Mouse (Mus musculus) heart, embryonic 12.5 days (tissue): ENCODE results near the gene Hist1h2ae. TPM values are rescaled to one million over a fixed set of nuclear protein-coding genes. Genes with fewer than 3 reads are reported as not detected.
"Not testable (repeated sequence)": the region's sequence is repeated elsewhere in the genome, so short reads cannot be mapped to it uniquely, and the experiment has no call there.

Source experiments
- ATAC-seq: fragments of 200-750 bp; cut with Nextera tagmentation; 2 replicates; pipeline ENCODE4 v1.8.0; 2017; ENCODE audit warnings: moderate TSS enrichment, moderate library complexity; ENCODE audit not compliant: insufficient number of reproducible peaks, low FRiP score
- H3K27ac ChIP-seq: fragments of 300-500 bp; sonication (generic); 2 replicates; pipeline ENCODE4 v1.5.1; 2016; ENCODE audit warnings: mild to moderate bottlenecking, moderate library complexity; ENCODE audit not compliant: poor library complexity, severe bottlenecking
- H3K27me3 ChIP-seq: fragments of 300-500 bp; sonication (generic); replicated peaks from 2 replicates; pipeline ENCODE4 v1.6.1; 2016; ENCODE audit warnings: mild to moderate bottlenecking, moderate library complexity
- H3K36me3 ChIP-seq: fragments of 300-500 bp; sonication (generic); 2 replicates; pipeline ENCODE4 v1.6.1; 2016; ENCODE audit warnings: mild to moderate bottlenecking, moderate library complexity
- H3K4me1 ChIP-seq: fragments of 300-500 bp; sonication (generic); replicated peaks from 2 replicates; pipeline ENCODE4 v1.6.1; 2016; ENCODE audit warnings: mild to moderate bottlenecking
- H3K4me2 ChIP-seq: fragments of 300-500 bp; sonication (generic); 2 replicates; pipeline ENCODE4 v1.6.1; 2016; ENCODE audit warnings: mild to moderate bottlenecking, moderate library complexity
- H3K4me3 ChIP-seq: fragments of 300-500 bp; sonication (generic); 2 replicates; pipeline ENCODE4 v1.5.1; 2016; ENCODE audit warnings: mild to moderate bottlenecking
- H3K9ac ChIP-seq: fragments of 300-500 bp; sonication (generic); 2 replicates; pipeline ENCODE4 v1.6.1; 2016; ENCODE audit warnings: mild to moderate bottlenecking, moderate library complexity
- H3K9me3 ChIP-seq: fragments of 300-500 bp; sonication (generic); replicated peaks from 2 replicates; pipeline ENCODE4 v1.6.1; 2016; ENCODE audit warnings: mild to moderate bottlenecking, moderate library complexity
- WGBS: fragments of 180-500 bp; shearing (Covaris S2); methylation state at CpG from one replicate; pipeline ENCODE4 v1.1.7; 2016; 5-methylcytosine and 5-hydroxymethylcytosine counted together
- polyA plus RNA-seq: library from polyadenylated mRNA; unstranded; fragments of >200 nt; fragmentation: Nextera tagmentation; extraction: Ambion mirVana; gene quantifications from 2 replicates; pipeline ENCODE4 v1.2.1, GENCODE M21; 2016

The Hist1h2ae gene
- polyA plus RNA-seq, 1 experiment from 2014 or later, result 40.3 TPM

GRCm38 (mm10) chr13:23560699-23561098 is 10.3 kb downstream of the Hist1h2ae start:
- WGBS, result 38% methylated on average over 2 of the region's 2 CpGs
- H3K36me3 ChIP-seq, H3K4me1 ChIP-seq, H3K27me3 ChIP-seq, H3K9me3 ChIP-seq, H3K9ac ChIP-seq, H3K4me3 ChIP-seq, ATAC-seq: not testable (repeated sequence)
- peak overlapping the region; percentile 38; the same call in 1 of the 2 replicates for H3K27ac ChIP-seq
- H3K4me2 ChIP-seq, result peak overlapping the region; percentile 40

DNA sequence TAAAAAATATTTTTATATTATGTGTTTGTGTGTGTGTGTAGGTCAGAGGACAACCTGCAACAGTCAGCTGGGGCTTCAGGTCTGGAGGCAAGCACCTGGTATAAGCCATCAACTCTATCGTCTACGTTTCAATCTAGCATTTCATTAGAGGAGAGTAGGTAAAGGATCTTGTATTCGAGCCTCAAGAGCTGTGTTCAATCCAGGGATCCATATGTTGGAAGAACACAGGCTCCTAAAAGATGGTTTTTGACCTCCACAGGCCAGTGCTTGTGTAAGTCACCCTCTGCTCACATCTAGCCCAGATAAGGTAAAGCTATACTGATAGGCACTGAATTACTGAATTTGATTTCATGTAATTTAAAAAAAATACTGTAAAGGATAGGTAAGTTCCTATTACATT is 14.1 kb downstream of the Hist1h2ae start:
- H3K27ac ChIP-seq, result peak overlapping the region; percentile 43; the same call in 1 of the 2 replicates
- WGBS, result 71% methylated on average over 3 of the region's 3 CpGs

DNA sequence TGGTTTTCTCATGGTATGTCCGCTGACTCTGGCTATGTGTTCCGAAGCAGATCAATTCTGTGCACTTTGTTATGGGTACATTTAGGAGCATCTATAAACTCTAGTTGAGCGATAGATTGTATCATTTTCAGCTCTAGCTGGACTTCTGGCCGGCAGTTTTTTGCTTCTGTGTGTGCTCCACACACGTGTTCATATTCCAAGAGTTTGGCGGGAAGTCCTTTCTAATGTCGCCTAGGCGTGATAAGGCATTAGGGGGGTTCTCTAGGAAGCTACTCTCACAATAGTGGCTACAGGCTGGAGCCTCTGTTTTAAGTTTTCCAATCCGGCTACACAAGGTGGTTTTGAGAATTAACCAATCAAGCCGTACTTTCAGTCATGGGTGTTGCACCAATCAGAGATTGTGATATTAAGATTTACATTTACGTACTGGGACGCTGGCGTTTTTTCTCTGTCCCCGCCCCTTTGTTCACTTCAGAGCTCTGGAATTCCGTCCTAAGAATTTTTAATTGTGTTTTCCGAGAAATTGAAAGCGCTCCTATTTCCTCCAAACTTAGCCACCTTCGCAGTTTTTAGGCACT is 15.1 kb downstream of the Hist1h2ae start:
- WGBS, result under 1% methylated on average over 18 of the region's 18 CpGs
- Histone ChIP-seq H3K9ac (peak overlapping the region; percentile 98), H3K36me3 (no peaks in the 10 kb centered on the region), H3K9me3 (no peaks in the 10 kb centered on the region), H3K4me3 (peak overlapping the region; percentile 71), H3K4me2 (peak overlapping the region; percentile 100), H3K27me3 (no peaks in the 10 kb centered on the region), H3K27ac (peak overlapping the region; percentile 99), H3K4me1 (peaks cover 5% of the 10 kb centered on the region; the same call in 1 of the 2 replicates)
- ATAC-seq, result peak; percentile 69

More for the DNA sequence above, 14.1 kb downstream of the Hist1h2ae start:
- Histone ChIP-seq H3K4me2 (peak overlapping the region; percentile 34; the same call in 1 of the 2 replicates), H3K9ac (no peak overlapping the region), H3K9me3 (no peaks in the 10 kb centered on the region), H3K27me3 (no peaks in the 10 kb centered on the region), H3K4me3 (no peak overlapping the region), H3K36me3 (no peaks in the 10 kb centered on the region), H3K4me1 (peaks cover 5% of the 10 kb centered on the region; the same call in 1 of the 2 replicates)
- ATAC-seq, result no peak

DNA sequence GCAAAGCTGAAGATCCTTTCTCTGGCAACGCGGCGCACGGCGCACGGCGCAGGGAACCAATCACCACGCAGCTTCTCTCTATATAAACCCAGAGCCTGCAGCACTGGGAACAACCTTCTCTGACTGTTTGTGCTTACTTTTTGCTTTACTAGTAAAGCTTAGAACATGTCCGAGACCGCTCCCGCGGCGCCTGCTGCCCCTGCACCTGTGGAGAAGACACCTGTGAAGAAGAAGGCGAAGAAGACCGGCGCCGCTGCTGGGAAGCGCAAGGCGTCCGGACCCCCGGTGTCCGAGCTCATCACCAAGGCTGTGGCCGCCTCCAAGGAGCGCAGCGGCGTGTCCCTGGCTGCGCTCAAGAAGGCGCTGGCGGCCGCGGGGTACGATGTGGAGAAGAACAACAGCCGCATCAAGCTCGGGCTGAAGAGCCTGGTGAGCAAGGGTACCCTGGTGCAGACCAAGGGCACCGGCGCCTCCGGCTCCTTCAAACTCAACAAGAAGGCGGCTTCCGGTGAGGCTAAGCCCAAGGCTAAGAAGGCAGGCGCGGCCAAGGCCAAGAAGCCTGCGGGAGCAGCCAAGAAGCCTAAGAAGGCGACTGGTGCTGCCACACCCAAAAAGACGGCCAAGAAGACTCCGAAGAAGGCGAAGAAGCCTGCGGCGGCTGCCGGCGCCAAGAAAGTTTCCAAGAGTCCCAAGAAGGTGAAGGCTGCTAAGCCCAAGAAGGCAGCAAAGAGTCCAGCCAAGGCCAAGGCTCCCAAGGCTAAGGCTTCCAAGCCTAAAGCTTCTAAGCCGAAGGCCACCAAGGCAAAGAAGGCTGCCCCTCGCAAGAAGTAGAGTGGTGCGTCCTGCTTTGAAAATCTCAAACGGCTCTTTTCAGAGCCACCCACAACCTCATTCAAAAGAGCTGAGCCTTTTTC is 15.8 kb downstream of the Hist1h2ae start:
- Histone ChIP-seq H3K9me3 (no peaks in the 10 kb centered on the region), H3K27ac (peak overlapping the region; percentile 99), H3K36me3 (no peaks in the 10 kb centered on the region), H3K9ac (peak overlapping the region; percentile 98), H3K4me3 (peak overlapping the region; percentile 71), H3K4me2 (peak overlapping the region; percentile 100), H3K4me1 (peaks cover 9% of the 10 kb centered on the region), H3K27me3 (no peaks in the 10 kb centered on the region)
- under 1% methylated on average over 54 of the region's 54 CpGs for WGBS
- ATAC-seq, result peak; percentile 86

- Histone ChIP-seq H3K27ac (peak overlapping the region; percentile 99), H3K4me3 (peak overlapping the region; percentile 71), H3K4me2 (peak overlapping the region; percentile 100), H3K9me3 (no peaks in the 10 kb centered on the region), H3K9ac (peak overlapping the region; percentile 98), H3K4me1 (peaks cover 9% of the 10 kb centered on the region), H3K27me3 (no peaks in the 10 kb centered on the region), H3K36me3 (no peaks in the 10 kb centered on the region)
- WGBS, result 25% methylated on average over 9 of the region's 9 CpGs
- no peak for ATAC-seq
Observed at GRCm38 (mm10) chr13:23554393-23554792, 16.6 kb downstream of the Hist1h2ae start.

GRCm38 (mm10) chr13:23552962-23553361 is 18.1 kb downstream of the Hist1h2ae start, which contains the start of gene Hist1h1d:
Gene Hist1h1d (plus strand): TSS chr13:23553262.
- Histone ChIP-seq H3K4me3 (no peak within 1 kb of the TSS), H3K27me3 (no peaks in the 10 kb centered on the region), H3K9me3 (no peaks in the 10 kb centered on the region), H3K36me3 (no peaks in the 10 kb centered on the region), H3K4me2 (peak within 1 kb of the TSS; percentile 7; the same call in 1 of the 2 replicates), H3K27ac (peak within 1 kb of the TSS; percentile 99), H3K9ac (no peak within 1 kb of the TSS), H3K4me1 (peaks cover 9% of the 10 kb centered on the region)
- no peak for ATAC-seq

GRCm38 (mm10) chr13:23551931-23552914 is 18.8 kb downstream of the Hist1h2ae start:
- peaks cover 9% of the 10 kb centered on the region for H3K4me1 ChIP-seq
- peak overlapping the region; percentile 77 for H3K4me2 ChIP-seq
- peak overlapping the region; percentile 55; the same call in 1 of the 2 replicates for H3K4me3 ChIP-seq
- no peak for ATAC-seq
- H3K36me3 ChIP-seq, result no peaks in the 10 kb centered on the region
- H3K9ac ChIP-seq, result peak overlapping the region; percentile 75; the same call in 1 of the 2 replicates
- no peaks in the 10 kb centered on the region for H3K27me3 ChIP-seq
- WGBS, result 56% methylated on average over 8 of the region's 8 CpGs
- no peaks in the 10 kb centered on the region for H3K9me3 ChIP-seq
- peak overlapping the region; percentile 87 for H3K27ac ChIP-seq

DNA sequence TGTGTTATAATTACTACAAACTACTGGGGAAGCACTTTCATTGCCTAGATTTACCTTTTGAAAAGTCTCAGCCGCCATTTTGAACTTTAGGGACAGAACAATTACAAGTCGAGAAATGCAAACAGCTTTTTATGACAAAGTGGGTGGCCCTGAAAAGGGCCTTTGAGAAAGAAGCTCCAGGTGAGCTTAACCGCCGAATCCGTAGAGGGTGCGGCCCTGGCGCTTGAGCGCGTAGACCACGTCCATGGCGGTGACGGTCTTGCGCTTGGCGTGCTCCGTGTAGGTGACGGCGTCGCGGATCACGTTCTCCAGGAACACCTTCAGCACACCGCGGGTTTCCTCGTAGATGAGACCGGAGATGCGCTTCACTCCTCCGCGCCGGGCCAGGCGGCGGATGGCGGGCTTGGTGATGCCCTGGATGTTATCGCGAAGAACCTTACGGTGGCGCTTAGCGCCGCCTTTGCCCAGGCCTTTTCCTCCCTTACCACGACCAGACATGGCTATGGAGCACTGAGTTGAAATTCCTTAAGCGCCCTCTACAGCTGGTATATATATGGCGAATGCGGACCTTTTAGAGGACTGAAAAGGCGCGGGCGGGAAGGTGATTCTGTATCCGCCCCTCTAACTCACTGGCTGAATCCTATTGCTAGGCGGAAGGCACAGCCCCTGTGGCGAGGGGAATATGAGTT is 19.7 kb downstream of the Hist1h2ae start, which contains the start of gene Hist1h4f:
Hist1h4f (minus strand) TSS at position 503 of the 689 bp plus-strand sequence.
- H3K36me3 ChIP-seq, H3K27me3 ChIP-seq, H3K9me3 ChIP-seq, H3K4me1 ChIP-seq: not testable (repeated sequence)
- Histone ChIP-seq H3K4me3 (peak within 1 kb of the TSS; percentile 55), H3K4me2 (peak within 1 kb of the TSS; percentile 77), H3K27ac (peak within 1 kb of the TSS; percentile 87), H3K9ac (peak within 1 kb of the TSS; percentile 75)
- WGBS, result under 1% methylated on average over 47 of the region's 47 CpGs
- peak; percentile 86 for ATAC-seq

GRCm38 (mm10) chr13:23550761-23551145 is 20.3 kb downstream of the Hist1h2ae start:
- no peaks in the 10 kb centered on the region for H3K27me3 ChIP-seq
- ATAC-seq, result no peak
- no peaks in the 10 kb centered on the region for H3K36me3 ChIP-seq
- H3K4me3 ChIP-seq, result peak overlapping the region; percentile 55
- H3K27ac ChIP-seq, result peak overlapping the region; percentile 87
- peak overlapping the region; percentile 77 for H3K4me2 ChIP-seq
- 6% methylated on average over 3 of the region's 3 CpGs for WGBS
- H3K9ac ChIP-seq, result peak overlapping the region; percentile 75
- peaks cover 6% of the 10 kb centered on the region for H3K4me1 ChIP-seq
- no peaks in the 10 kb centered on the region for H3K9me3 ChIP-seq

DNA sequence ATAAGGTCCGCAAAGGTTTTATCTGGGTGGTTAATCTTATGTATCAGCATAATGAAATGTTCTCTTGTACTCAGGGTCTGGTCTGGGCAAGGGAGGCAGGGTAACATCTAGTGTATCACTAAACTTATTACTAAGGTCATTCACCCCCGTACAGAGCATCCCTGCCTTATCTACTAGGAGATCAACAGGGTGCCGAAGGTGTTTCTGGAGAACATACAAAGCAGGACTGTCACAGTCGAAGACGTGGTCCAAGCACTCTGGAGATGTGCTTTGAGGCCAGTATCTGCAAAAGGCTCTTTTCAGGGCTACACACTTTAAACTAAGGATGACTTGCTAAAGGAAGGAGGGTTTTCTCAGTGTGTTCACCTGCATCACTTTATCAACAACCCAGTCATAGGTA is 24.3 kb downstream of the Hist1h2ae start:
- no peak overlapping the region for H3K4me3 ChIP-seq
- WGBS, result 71% methylated on average over 5 of the region's 5 CpGs
- no peaks in the 10 kb centered on the region for H3K36me3 ChIP-seq
- no peak overlapping the region for H3K4me2 ChIP-seq
- H3K9me3 ChIP-seq, result no peaks in the 10 kb centered on the region
- no peak overlapping the region for H3K9ac ChIP-seq
- peaks cover 9% of the 10 kb centered on the region for H3K4me1 ChIP-seq
- H3K27me3 ChIP-seq, result no peaks in the 10 kb centered on the region
- no peak overlapping the region for H3K27ac ChIP-seq
- no peak for ATAC-seq
